Mouse (Mus musculus) central nervous system, embryonic 18 days (tissue): ENCODE measurements around the gene Gltp. TPM values are rescaled to one million over a fixed set of nuclear protein-coding genes. Genes with fewer than 3 reads are reported as not detected.

Source experiments
- polyA plus RNA-seq: library from polyadenylated mRNA; depleted of rRNA; stranded (reverse); fragments of >200 nt; gene quantifications from 2 replicates; pipeline ENCODE4 v1.2.3, GENCODE M21; 2012; rRNA removed

The Gltp gene
- 20.7 and 21.5 TPM in 2 replicates for polyA plus RNA-seq

GRCm38 (mm10) chr5:114690633-114691567 is at the start of gene Gltp:
TSS of gene Gltp (minus strand) at chr5:114690984.

GRCm38 (mm10) chr5:114707265-114708068 is 16.7 kb upstream of the Gltp start, which contains the start of gene Tchp:
TSS of gene Tchp (plus strand) at chr5:114707760.

GRCm38 (mm10) chr5:114658255-114658654 is 32.5 kb downstream of the Gltp start, which contains the start of gene Trpv4:
TSS of gene Trpv4 (minus strand) at chr5:114658421.

Other genes starting within 250 kb of the Gltp start
- 30.3 and 33.6 TPM in 2 replicates for gene Mmab, start 246.9 kb downstream of the Gltp start, polyA plus RNA-seq
- 70.1 and 73.1 TPM in 2 replicates for gene Mvk, start 246.7 kb downstream of the Gltp start, polyA plus RNA-seq
- gene Fam222a, start 123.0 kb downstream of the Gltp start, polyA plus RNA-seq: 6.6 and 6.8 TPM in 2 replicates
- 1.6 and 2.9 TPM in 2 replicates for gene Trpv4, start 32.6 kb downstream of the Gltp start, polyA plus RNA-seq
- 23.3 and 23.6 TPM in 2 replicates for gene Tchp, start 16.8 kb upstream of the Gltp start, polyA plus RNA-seq
- 41.3 and 44.4 TPM in 2 replicates for gene Ankrd13a, start 83.7 kb upstream of the Gltp start, polyA plus RNA-seq
- 50.3 and 50.9 TPM in 2 replicates for gene Git2, start 84.5 kb upstream of the Gltp start, polyA plus RNA-seq
- gene 1500011B03Rik, start 132.5 kb upstream of the Gltp start, polyA plus RNA-seq: 248 and 254 TPM in 2 replicates
- not detected in 2 replicates for gene 4930519G04Rik, start 162.7 kb upstream of the Gltp start, polyA plus RNA-seq
- 2.7 and 3.0 TPM in 2 replicates for gene Gm9936, start 167.7 kb upstream of the Gltp start, polyA plus RNA-seq
- 5.6 and 7.2 TPM in 2 replicates for gene Oasl2, start 206.0 kb upstream of the Gltp start, polyA plus RNA-seq
- gene Oasl1, start 232.3 kb upstream of the Gltp start, polyA plus RNA-seq: 0.32 and 0.71 TPM in 2 replicates